Comparison of ENCODE assay signal across 8 mouse cellular contexts in genomic region chr4:114986591-114987432, GRCm38 (mm10). TPM values are rescaled to one million over a fixed set of nuclear protein-coding genes. Genes with fewer than 3 reads are reported as not detected.
DNase-seq lines count a peak whose midpoint lies in the region; ATAC-seq lines count a peak whose summit lies in the region.

Gene Cmpk1 (minus strand): TSS chr4:114987241.

- H3K4me1 ChIP-seq in hindbrain, embryonic 14.5 days (replicated peaks; ENCODE audit: control insufficient read depth, insufficient read depth, low read length): peaks cover 26% of the 10 kb centered on the region

- H3K4me2 ChIP-seq in hindbrain, embryonic 14.5 days (replicated peaks): peak within 1 kb of the TSS; percentile 93

- H3K9ac ChIP-seq in hindbrain, embryonic 14.5 days: peak within 1 kb of the TSS; percentile 87

- no peaks in the 10 kb centered on the region for H3K27me3 ChIP-seq in hindbrain, embryonic 14.5 days (ENCODE audit: control insufficient read depth, insufficient read depth, low read length)

- DNase-seq in T-cell, adult 2 months (ENCODE audit: low spot score): peak; percentile 80
- DNase-seq in cerebellum, postnatal 25 days: peak; percentile 87 to 94
- peak; percentile 75 to 83 for DNase-seq in frontal cortex, postnatal 36 days (ENCODE audit: low spot score in 2 of 2)
- DNase-seq in hindbrain, embryonic 14.5 days (ENCODE audit: low spot score): peak; percentile 87
- DNase-seq in layer of hippocampus, postnatal 25 days (ENCODE audit: extremely low spot score in 1 of 2, low spot score in 1 of 2): peak; percentile 70 to 72
- DNase-seq in lung, postnatal 14 days: peak; percentile 86
- peak; percentile 62 for DNase-seq in retina, adult 2 months (ENCODE audit: low read depth, low spot score)
- DNase-seq in thymus, postnatal 25 days: peak; percentile 82

- H3K36me3 ChIP-seq in hindbrain, embryonic 14.5 days (replicated peaks; ENCODE audit: control insufficient read depth, insufficient read depth): no peaks in the 10 kb centered on the region

- under 1% methylated on average over 86 of the region's 93 CpGs for WGBS in hindbrain, embryonic 14.5 days

- peak within 1 kb of the TSS; percentile 99 for H3K27ac ChIP-seq in hindbrain, embryonic 14.5 days

- H3K4me3 ChIP-seq in hindbrain, embryonic 14.5 days (replicated peaks; ENCODE audit: low read length): peak within 1 kb of the TSS; percentile 65

- ATAC-seq in hindbrain, embryonic 14.5 days (ENCODE audit: low FRiP score): peak; percentile 97

- no peaks in the 10 kb centered on the region for H3K9me3 ChIP-seq in hindbrain, embryonic 14.5 days (ENCODE audit: control insufficient read depth, low read length)

RNA-seq across cellular contexts. Expression of gene Cmpk1, which starts in this region (rescaled TPM):
- 227 and 244 TPM in 2 replicates for polyA plus RNA-seq in hindbrain, embryonic 14.5 days (2014; fragmentation: Nextera tagmentation; extraction: Ambion mirVana)
- 10 to 100 TPM; 69.5 to 73.4 TPM for total RNA-seq in layer of hippocampus, postnatal 25 days (2021)

Comparison
In these comparisons a context has a peak if more than half of its experiments do, and no peak if none do; other contexts are left out.
1. Peak in every context shown above with its lines: DNase-seq, ATAC-seq, H3K4me3 ChIP-seq and H3K27ac ChIP-seq.